Mouse (Mus musculus) hindbrain, postnatal 0 days (tissue): ENCODE data around the gene E130114P18Rik. TPM values are rescaled to one million over a fixed set of nuclear protein-coding genes. Genes with fewer than 3 reads are reported as not detected.
A peak's percentile ranks its signal among the peaks of the same experiment; 100 is the strongest.

Source experiments
- ATAC-seq: fragments of 200-750 bp; cut with Nextera tagmentation; 2 replicates; pipeline ENCODE4 v1.8.0; 2017; ENCODE audit warnings: mild to moderate bottlenecking, moderate TSS enrichment, moderate library complexity
- DNase-seq: peaks from one replicate; pipeline ENCODE4 v3.0.0-alpha.2; 2015; ENCODE audit warnings: low spot score
- H3K27ac ChIP-seq: fragments of 300-500 bp; sonication (generic); 2 replicates; pipeline ENCODE4 v1.5.1; 2014; ENCODE audit warnings: mild to moderate bottlenecking
- H3K27me3 ChIP-seq: fragments of 300-500 bp; sonication (generic); 2 replicates; pipeline ENCODE4 v1.6.1; 2014; ENCODE audit warnings: low read length, mixed read lengths; ENCODE audit not compliant: insufficient read depth
- H3K36me3 ChIP-seq: fragments of 300-500 bp; sonication (generic); 2 replicates; pipeline ENCODE4 v1.6.1; 2014; ENCODE audit warnings: low read length, mixed read lengths; ENCODE audit not compliant: insufficient read depth
- H3K4me1 ChIP-seq: fragments of 300-500 bp; sonication (generic); 2 replicates; pipeline ENCODE4 v1.6.1; 2014; ENCODE audit warnings: antibody characterized with exemption, low read length, mixed read lengths; ENCODE audit not compliant: insufficient read depth
- H3K4me2 ChIP-seq: fragments of 300-500 bp; sonication (generic); 2 replicates; pipeline ENCODE4 v1.6.1; 2014; ENCODE audit warnings: low read depth, mild to moderate bottlenecking, low read length, moderate library complexity, mixed read lengths
- H3K4me3 ChIP-seq: fragments of 300-500 bp; sonication (generic); 2 replicates; pipeline ENCODE4 v1.5.1; 2014; ENCODE audit warnings: low read length
- H3K9ac ChIP-seq: fragments of 300-500 bp; sonication (generic); replicated peaks from 2 replicates; pipeline ENCODE4 v1.6.1; 2014; ENCODE audit warnings: mild to moderate bottlenecking, low read length, moderate library complexity, mixed read lengths
- H3K9me3 ChIP-seq: fragments of 300-500 bp; sonication (generic); 2 replicates; pipeline ENCODE4 v1.6.1; 2016; ENCODE audit warnings: low read length, mixed read lengths
- CTCF ChIP-seq: IDR thresholded peaks from 2 replicates; pipeline ENCODE4 v1.5.1; 2016; ENCODE audit warnings: antibody characterized with exemption, control low read depth, low read depth
- WGBS: fragments of 180-500 bp; shearing (Covaris S2); extraction: QIAGEN DNeasy Blood & Tissue Kit; methylation state at CpG from one replicate; pipeline ENCODE4 v1.1.7; 2014; 5-methylcytosine and 5-hydroxymethylcytosine counted together
- polyA plus RNA-seq: library from polyadenylated mRNA; unstranded; fragments of >200 nt; fragmentation: Nextera tagmentation; extraction: Ambion mirVana; gene quantifications from 2 replicates; pipeline ENCODE4 v1.2.1, GENCODE M21; 2015
- total RNA-seq: library from RNA; depleted of rRNA; stranded (reverse); fragments of >200 nt; gene quantifications from 2 replicates; pipeline ENCODE4 v1.2.3, GENCODE M21; 2014

E130114P18Rik gene
- total and polyA plus RNA-seq, 2 experiments from 2014 or later: 22.3 to 31.6 TPM

DNA sequence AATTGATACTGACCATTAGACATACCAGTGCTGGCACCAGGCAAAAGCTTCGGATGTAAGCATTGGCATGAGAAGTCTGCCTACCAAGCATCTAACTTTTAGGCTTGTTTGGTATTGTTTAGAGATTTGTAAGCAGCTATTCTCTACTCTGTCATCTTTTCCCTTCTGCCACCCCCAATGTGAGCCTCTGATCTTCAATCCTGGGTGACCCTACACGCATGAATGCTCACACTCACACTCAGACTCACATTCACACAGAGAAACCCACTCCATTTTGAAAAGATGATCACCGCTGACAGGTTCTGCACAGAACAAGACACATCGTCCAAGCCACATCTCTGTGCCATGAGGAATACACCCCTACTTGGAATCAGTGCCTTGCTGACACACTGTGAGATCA lies 84.8 kb downstream of the E130114P18Rik start:
- WGBS: 87% methylated on average over 4 of the region's 4 CpGs
- Histone ChIP-seq H3K4me1 (peaks cover 3% of the 10 kb centered on the region; the same call in 1 of the 2 replicates), H3K9ac (no peak overlapping the region), H3K36me3 (no peaks in the 10 kb centered on the region), H3K9me3 (no peaks in the 10 kb centered on the region), H3K4me2 (no peak overlapping the region), H3K27me3 (no peaks in the 10 kb centered on the region), H3K27ac (no peak overlapping the region), H3K4me3 (no peak overlapping the region)
- TF ChIP-seq CTCF: no peak
- no peak for DNase-seq
- ATAC-seq: no peak

GRCm38 (mm10) chr4:97690384-97690766 lies 87.5 kb downstream of the E130114P18Rik start:
- no peaks in the 10 kb centered on the region for H3K27me3 ChIP-seq
- no peak overlapping the region for H3K27ac ChIP-seq
- WGBS: 61% methylated on average over 7 of the region's 7 CpGs
- no peaks in the 10 kb centered on the region for H3K36me3 ChIP-seq
- H3K9ac ChIP-seq: no peak overlapping the region
- no peak for TF ChIP-seq CTCF
- DNase-seq: no peak
- no peak overlapping the region for H3K4me3 ChIP-seq
- H3K4me2 ChIP-seq: no peak overlapping the region
- ATAC-seq: no peak
- H3K4me1 ChIP-seq: peaks cover 3% of the 10 kb centered on the region; the same call in 1 of the 2 replicates
- H3K9me3 ChIP-seq: no peaks in the 10 kb centered on the region

GRCm38 (mm10) chr4:97689456-97690383 lies 88.2 kb downstream of the E130114P18Rik start:
- Histone ChIP-seq H3K9ac (no peak overlapping the region), H3K27ac (no peak overlapping the region), H3K9me3 (no peaks in the 10 kb centered on the region), H3K4me2 (no peak overlapping the region), H3K27me3 (no peaks in the 10 kb centered on the region), H3K4me3 (no peak overlapping the region), H3K36me3 (no peaks in the 10 kb centered on the region), H3K4me1 (peaks cover 3% of the 10 kb centered on the region; the same call in 1 of the 2 replicates)
- WGBS: 55% methylated on average over 8 of the region's 8 CpGs
- no peak for DNase-seq
- ATAC-seq: no peak
- TF ChIP-seq CTCF: no peak

DNA sequence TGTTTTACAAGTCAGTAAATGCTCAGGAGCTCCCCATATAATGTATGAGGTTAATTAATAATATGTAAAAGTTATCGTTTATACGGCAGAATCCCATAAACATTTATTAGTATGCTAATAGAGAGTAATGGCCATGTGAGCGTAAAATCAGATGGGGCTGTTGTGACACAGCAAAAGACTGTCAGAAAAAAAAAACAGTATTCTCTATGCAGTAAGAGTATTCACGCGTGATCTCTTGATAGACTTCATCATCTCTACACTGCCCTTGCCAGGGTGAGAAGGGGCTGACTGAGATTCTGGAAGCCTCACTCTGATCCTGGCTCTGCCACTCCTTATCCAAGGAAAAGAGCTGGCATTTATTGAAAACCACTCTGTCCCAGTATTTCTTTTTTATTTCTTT lies 91.9 kb downstream of the E130114P18Rik start:
- Histone ChIP-seq H3K27ac (no peak overlapping the region), H3K9ac (no peak overlapping the region), H3K27me3 (no peaks in the 10 kb centered on the region), H3K36me3 (no peaks in the 10 kb centered on the region), H3K4me1 (peaks cover under 1% of the 10 kb centered on the region; the same call in 1 of the 2 replicates), H3K9me3 (no peaks in the 10 kb centered on the region), H3K4me3 (no peak overlapping the region), H3K4me2 (no peak overlapping the region)
- TF ChIP-seq CTCF: no peak
- WGBS: 59% methylated on average over 5 of the region's 5 CpGs
- DNase-seq: no peak
- ATAC-seq: no peak

GRCm38 (mm10) chr4:97676579-97676937 lies 101.3 kb downstream of the E130114P18Rik start:
- H3K9me3 ChIP-seq: no peaks in the 10 kb centered on the region
- H3K4me2 ChIP-seq: peak overlapping the region; percentile 52; the same call in 1 of the 2 replicates
- H3K4me3 ChIP-seq: no peak overlapping the region
- peaks cover 20% of the 10 kb centered on the region for H3K4me1 ChIP-seq
- 15% methylated on average over 2 of the region's 2 CpGs for WGBS
- DNase-seq: peak; percentile 36
- H3K27ac ChIP-seq: 0 out of 2 replicates have a peak overlapping the region, but pooled peaks have one; percentile 27
- 0 out of 2 replicates have a peak, but pooled peaks have one; percentile 62 for ATAC-seq
- no peaks in the 10 kb centered on the region for H3K36me3 ChIP-seq
- TF ChIP-seq CTCF: no peak
- H3K27me3 ChIP-seq: no peaks in the 10 kb centered on the region
- H3K9ac ChIP-seq: no peak overlapping the region

- peak; percentile 68 for DNase-seq
- Histone ChIP-seq H3K4me3 (peak overlapping the region; percentile 18; the same call in 1 of the 2 replicates), H3K4me1 (peaks cover 20% of the 10 kb centered on the region), H3K27ac (peak overlapping the region; percentile 27), H3K9ac (peak overlapping the region; percentile 36), H3K9me3 (no peaks in the 10 kb centered on the region), H3K36me3 (no peaks in the 10 kb centered on the region), H3K4me2 (peak overlapping the region; percentile 52), H3K27me3 (no peaks in the 10 kb centered on the region)
- ATAC-seq: peak; percentile 80
- TF ChIP-seq CTCF: peak; percentile 67
- WGBS: 19% methylated on average over 16 of the region's 16 CpGs
These were observed 101.9 kb downstream of the E130114P18Rik start for GRCm38 (mm10) chr4:97675741-97676578.
